Mouse (Mus musculus): ENCODE measurements around the gene Ccdc61.

Gene Ccdc61

DNA sequence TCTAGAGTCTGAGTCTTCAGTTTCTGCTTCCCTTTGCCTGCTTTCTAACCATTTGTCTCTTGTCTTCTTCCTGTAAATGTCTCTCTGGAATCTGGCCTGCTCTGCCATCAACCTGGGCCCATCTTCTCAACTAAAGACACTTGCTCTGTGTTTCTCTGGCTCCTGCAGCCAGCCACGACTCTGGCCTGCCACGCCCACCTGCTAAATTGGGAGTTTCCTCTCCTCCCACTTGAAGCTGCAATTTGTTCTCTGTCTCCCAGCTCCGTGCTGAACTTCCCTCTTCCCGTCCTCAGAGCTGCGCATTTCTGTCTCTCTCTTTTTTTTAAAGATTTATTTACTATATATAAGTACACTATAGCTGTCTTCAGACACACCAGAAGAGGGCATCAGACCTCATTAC, 65.4 kb downstream of the Ccdc61 start:
- DNase-seq = no peak

DNA sequence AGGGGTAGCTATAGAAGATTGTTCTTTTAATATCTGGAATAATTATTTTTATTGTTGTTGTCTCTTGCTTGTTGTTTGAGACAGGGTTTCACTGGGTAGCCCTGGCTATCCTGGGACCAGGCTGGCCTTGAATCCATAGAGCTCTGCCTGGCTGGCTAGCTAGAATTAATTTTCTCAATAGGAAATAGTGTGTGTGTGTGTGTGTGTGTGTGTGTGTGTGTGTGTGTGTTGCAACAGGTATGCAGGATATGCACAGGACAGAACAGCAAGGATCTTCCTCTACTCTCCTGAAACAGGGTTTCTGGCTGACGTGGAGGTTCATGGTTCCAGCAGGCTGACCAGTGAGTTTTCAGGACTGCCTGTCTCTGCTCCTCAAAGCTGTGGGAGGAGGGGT, 69.0 kb downstream of the Ccdc61 start:
- no peak for DNase-seq
